Mouse (Mus musculus): ENCODE measurements around the gene 9430097D07Rik. TPM values are rescaled to one million over a fixed set of nuclear protein-coding genes. Genes with fewer than 3 reads are reported as not detected.

Gene 9430097D07Rik
- total and polyA plus RNA-seq, 2 experiments from 2014 or later, result 0.45 to 1.0 TPM

DNA sequence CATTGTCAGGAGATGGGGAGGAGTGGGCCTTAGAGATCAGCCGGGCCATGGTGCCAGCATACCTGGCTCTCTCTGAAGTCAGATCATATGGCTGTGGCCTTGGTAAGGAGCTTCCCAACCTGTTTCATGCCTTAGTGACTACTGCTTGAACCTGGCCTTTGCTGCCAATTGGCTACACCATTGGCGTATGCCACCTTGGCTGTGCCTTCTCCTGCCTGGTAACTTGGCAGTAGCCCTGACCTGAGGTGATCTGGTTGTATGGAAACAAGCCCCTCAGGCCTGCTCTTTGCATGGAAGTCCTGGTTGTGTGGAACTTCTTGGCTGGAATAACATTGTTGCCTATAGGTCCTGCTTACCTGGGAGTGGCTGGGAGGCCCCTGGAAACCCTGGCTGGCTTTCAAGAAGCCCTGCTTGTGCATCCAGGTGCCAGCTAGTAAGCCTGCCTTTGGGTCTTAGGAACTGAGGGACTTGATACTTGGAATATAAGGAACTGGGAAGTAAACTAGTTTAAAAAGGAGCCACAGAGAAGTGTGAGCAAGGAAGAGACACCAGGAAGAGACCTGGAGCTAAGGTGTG lies 34.1 kb downstream of the 9430097D07Rik start:
- Histone ChIP-seq H3K4me2 (ENCODE audit: low read depth) (no peak overlapping the region), H3K36me3 (ENCODE audit: insufficient read depth) (no peaks in the 10 kb centered on the region), H3K4me1 (ENCODE audit: insufficient read depth) (peaks cover 17% of the 10 kb centered on the region), H3K27ac (ENCODE audit: low read depth, low read length) (no peak overlapping the region), H3K4me3 (ENCODE audit: low read depth, low read length) (no peak overlapping the region), H3K9ac (no peak overlapping the region), H3K27me3 (ENCODE audit: insufficient read depth, low read length) (no peaks in the 10 kb centered on the region), H3K9me3 (ENCODE audit: low read length) (no peaks in the 10 kb centered on the region)
- no peak for ATAC-seq
- WGBS, result 88% methylated on average over 2 of the region's 2 CpGs
- DNase-seq, result no peak
- no peak for TF ChIP-seq CTCF (IDR thresholded peaks at IDR 0.05; ENCODE audit: low read depth)

DNA sequence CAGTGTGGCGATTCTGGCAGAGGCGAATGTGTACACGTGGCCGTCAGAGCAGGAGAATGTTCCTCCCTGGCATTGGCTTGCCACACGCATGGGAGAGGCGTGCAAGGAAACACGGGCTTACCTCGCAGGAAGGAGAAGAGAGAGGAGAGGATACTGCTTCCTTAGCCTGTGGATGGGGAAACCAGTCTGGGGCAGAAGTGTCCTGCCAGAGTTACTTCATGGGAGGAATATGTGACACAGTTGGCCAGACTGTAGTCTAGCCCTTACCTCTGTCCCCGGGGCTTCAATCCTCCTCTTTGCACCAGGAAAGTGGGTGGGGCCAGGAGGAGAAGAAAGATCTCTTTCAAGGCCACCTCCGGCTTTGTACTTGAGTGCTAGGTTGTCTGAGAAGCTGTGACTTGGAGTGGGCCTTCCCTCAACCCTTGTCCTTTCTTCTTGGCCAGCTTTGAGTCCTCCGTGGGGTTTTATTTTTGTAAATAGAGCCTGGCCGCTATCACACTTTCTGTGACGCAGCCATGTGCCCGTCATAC lies 36.0 kb downstream of the 9430097D07Rik start:
- H3K9me3 ChIP-seq (ENCODE audit: low read length), result no peaks in the 10 kb centered on the region
- H3K27ac ChIP-seq (ENCODE audit: low read depth, low read length), result no peak overlapping the region
- no peak for ATAC-seq
- TF ChIP-seq CTCF (IDR thresholded peaks at IDR 0.05; ENCODE audit: low read depth), result no peak
- H3K36me3 ChIP-seq (ENCODE audit: insufficient read depth), result no peaks in the 10 kb centered on the region
- H3K27me3 ChIP-seq (ENCODE audit: insufficient read depth, low read length), result no peaks in the 10 kb centered on the region
- 73% methylated on average over 14 of the region's 14 CpGs for WGBS
- H3K4me1 ChIP-seq (ENCODE audit: insufficient read depth), result peaks cover 22% of the 10 kb centered on the region
- no peak for DNase-seq
- no peak overlapping the region for H3K4me3 ChIP-seq (ENCODE audit: low read depth, low read length)
- no peak overlapping the region for H3K9ac ChIP-seq
- H3K4me2 ChIP-seq (ENCODE audit: low read depth), result no peak overlapping the region

DNA sequence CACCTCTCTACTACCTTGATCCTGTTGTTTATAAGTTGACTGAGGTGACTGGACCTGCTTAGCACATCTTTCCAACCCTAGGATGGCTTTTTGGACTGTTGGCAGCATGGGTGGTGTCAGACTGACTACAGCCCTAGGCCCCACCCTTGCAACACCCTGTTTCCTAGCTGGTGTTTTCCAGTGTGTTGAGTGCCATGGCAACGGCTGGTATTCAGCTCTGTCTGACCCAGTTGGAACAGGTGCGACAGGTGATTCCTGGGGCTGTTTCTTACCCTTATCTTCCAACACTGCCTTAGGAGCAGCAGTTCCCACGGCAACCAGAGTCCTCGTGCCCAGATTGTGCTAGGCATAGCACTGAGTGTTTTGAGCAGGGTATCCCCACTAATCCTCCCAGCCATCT lies 37.0 kb downstream of the 9430097D07Rik start:
- Histone ChIP-seq H3K4me1 (ENCODE audit: insufficient read depth) (peaks cover 25% of the 10 kb centered on the region), H3K9me3 (ENCODE audit: low read length) (no peaks in the 10 kb centered on the region), H3K4me3 (ENCODE audit: low read depth, low read length) (0 out of 2 replicates have a peak overlapping the region, but pooled peaks have one; percentile 9), H3K27me3 (ENCODE audit: insufficient read depth, low read length) (no peaks in the 10 kb centered on the region), H3K36me3 (ENCODE audit: insufficient read depth) (no peaks in the 10 kb centered on the region), H3K9ac (0 out of 2 replicates have a peak overlapping the region, but pooled peaks have one; percentile 10), H3K27ac (ENCODE audit: low read depth, low read length) (no peak overlapping the region), H3K4me2 (ENCODE audit: low read depth) (peak overlapping the region; percentile 76)
- WGBS, result 53% methylated on average over 4 of the region's 4 CpGs
- TF ChIP-seq CTCF (IDR thresholded peaks at IDR 0.05; ENCODE audit: low read depth), result no peak
- DNase-seq, result peak; percentile 8
- no peak for ATAC-seq

DNA sequence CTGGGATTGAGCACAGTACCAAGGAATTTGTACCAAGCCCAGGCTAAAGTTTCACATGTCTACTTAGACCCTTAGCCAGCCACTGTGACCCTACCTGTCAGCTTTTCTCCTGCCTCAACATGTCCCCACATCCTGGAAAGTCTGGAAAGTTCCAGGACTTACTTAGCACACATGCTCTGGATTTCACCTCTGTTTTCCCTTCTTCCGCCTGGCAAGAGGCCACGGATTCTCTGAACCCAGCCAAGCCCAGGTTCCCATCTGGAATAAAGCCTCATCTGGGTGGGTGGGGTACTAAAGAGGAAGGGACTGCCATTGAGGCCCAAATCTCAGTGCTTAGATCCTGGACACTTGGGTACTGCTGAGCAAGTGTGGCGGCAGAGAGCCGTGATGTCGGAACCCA lies 37.5 kb downstream of the 9430097D07Rik start:
- no peak for DNase-seq
- ATAC-seq, result no peak
- 75% methylated on average over 5 of the region's 5 CpGs for WGBS
- H3K9me3 ChIP-seq (ENCODE audit: low read length), result no peaks in the 10 kb centered on the region
- no peaks in the 10 kb centered on the region for H3K27me3 ChIP-seq (ENCODE audit: insufficient read depth, low read length)
- no peaks in the 10 kb centered on the region for H3K36me3 ChIP-seq (ENCODE audit: insufficient read depth)
- peak overlapping the region; percentile 76 for H3K4me2 ChIP-seq (ENCODE audit: low read depth)
- TF ChIP-seq CTCF (IDR thresholded peaks at IDR 0.05; ENCODE audit: low read depth), result no peak
- 0 out of 2 replicates have a peak overlapping the region, but pooled peaks have one; percentile 10 for H3K9ac ChIP-seq
- no peak overlapping the region for H3K27ac ChIP-seq (ENCODE audit: low read depth, low read length)
- H3K4me1 ChIP-seq (ENCODE audit: insufficient read depth), result peaks cover 25% of the 10 kb centered on the region
- peak overlapping the region; percentile 92; the same call in 1 of the 2 replicates for H3K4me3 ChIP-seq (ENCODE audit: low read depth, low read length)

DNA sequence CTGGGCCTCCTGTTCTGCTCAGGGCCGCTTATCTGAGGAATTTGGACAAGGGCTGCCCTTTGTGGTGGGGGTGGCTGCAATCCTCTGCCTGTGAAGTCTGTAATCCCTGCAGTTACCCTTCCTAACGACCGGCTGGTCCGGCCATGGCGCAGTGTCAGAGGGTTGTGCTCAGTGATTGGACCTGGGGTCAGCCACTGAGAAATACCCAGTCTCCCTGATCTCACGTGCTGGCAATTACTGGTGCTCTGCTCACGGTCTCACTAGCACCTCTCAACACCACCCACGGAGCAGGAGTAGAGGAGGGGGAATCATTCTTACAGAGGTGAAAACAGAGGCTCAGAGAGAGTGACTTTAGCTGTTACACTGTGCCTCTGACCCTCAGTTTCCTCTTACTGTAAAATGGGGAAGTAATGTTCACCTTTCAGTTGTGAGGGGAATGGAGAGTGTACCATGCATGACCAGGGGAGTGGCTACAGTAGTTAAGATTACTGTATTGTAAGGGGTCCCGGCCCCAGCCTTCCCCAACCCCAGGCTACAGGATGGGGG lies 38.1 kb downstream of the 9430097D07Rik start:
- no peaks in the 10 kb centered on the region for H3K9me3 ChIP-seq (ENCODE audit: low read length)
- 0 out of 2 replicates have a peak overlapping the region, but pooled peaks have one; percentile 46 for H3K27ac ChIP-seq (ENCODE audit: low read depth, low read length)
- TF ChIP-seq CTCF (IDR thresholded peaks at IDR 0.05; ENCODE audit: low read depth), result no peak
- H3K4me2 ChIP-seq (ENCODE audit: low read depth), result peak overlapping the region; percentile 76
- peak overlapping the region; percentile 92 for H3K9ac ChIP-seq
- DNase-seq (no peak), ATAC-seq (no peak)
- H3K36me3 ChIP-seq (ENCODE audit: insufficient read depth), result no peaks in the 10 kb centered on the region
- peak overlapping the region; percentile 92 for H3K4me3 ChIP-seq (ENCODE audit: low read depth, low read length)
- 14% methylated on average over 9 of the region's 9 CpGs for WGBS
- H3K4me1 ChIP-seq (ENCODE audit: insufficient read depth), result peaks cover 25% of the 10 kb centered on the region
- H3K27me3 ChIP-seq (ENCODE audit: insufficient read depth, low read length), result no peaks in the 10 kb centered on the region

DNA sequence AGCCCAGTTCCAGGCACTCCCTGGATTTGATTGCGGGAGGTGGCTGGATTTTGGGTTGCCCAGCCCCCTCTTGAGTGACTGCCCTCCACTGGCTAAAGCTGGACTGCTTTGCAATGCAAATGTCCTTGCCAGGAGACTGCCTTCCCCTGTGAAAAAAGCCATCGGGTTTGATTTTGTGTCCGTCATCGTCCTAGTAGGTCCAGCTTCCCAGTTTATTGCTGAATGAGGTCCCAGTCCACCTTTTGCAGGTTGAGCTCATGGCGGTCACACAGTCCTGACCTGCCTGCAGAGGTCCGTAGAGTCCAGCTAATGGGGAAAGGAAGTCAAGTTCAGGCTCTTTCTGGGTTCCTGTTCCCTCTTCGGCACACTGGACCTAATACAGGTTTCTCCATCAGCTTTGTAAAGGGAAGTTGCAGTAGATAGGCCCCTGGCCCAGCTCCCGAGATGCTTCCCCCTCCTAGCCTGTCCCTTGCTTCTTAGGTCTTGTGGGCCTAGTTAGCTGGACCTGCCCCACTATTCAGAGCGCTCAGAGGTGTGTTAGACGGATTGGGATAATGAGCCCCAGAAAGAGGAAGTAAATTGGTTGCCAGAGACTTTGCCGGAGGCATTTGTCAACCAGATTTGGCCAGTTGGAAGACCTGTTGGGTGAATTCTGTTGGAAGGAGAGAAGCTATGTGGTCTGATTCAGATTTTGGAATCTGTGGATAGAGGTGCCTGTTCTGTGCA lies 38.7 kb downstream of the 9430097D07Rik start:
- Histone ChIP-seq H3K4me2 (ENCODE audit: low read depth) (peak overlapping the region; percentile 76), H3K4me3 (ENCODE audit: low read depth, low read length) (peak overlapping the region; percentile 92), H3K9me3 (ENCODE audit: low read length) (no peaks in the 10 kb centered on the region), H3K27me3 (ENCODE audit: insufficient read depth, low read length) (no peaks in the 10 kb centered on the region), H3K36me3 (ENCODE audit: insufficient read depth) (no peaks in the 10 kb centered on the region), H3K27ac (ENCODE audit: low read depth, low read length) (peak overlapping the region; percentile 46), H3K9ac (peak overlapping the region; percentile 92), H3K4me1 (ENCODE audit: insufficient read depth) (peaks cover 25% of the 10 kb centered on the region)
- TF ChIP-seq CTCF (IDR thresholded peaks at IDR 0.05; ENCODE audit: low read depth), result 0 out of 2 replicates have a peak, but pooled peaks have one; percentile 23
- ATAC-seq, result no peak
- DNase-seq, result peak; percentile 41
- WGBS, result 3% methylated on average over 11 of the region's 11 CpGs
